In genomic region chr15:101074067-101074466, GRCm38 (mm10) we compare ENCODE assay signal across 26 mouse cellular contexts. TPM values are rescaled to one million over a fixed set of nuclear protein-coding genes. Genes with fewer than 3 reads are reported as not detected.
DNase-seq lines count a peak whose midpoint lies in the region; ATAC-seq and TF ChIP-seq lines count a peak whose summit lies in the region.
"Had no signal": no experiment of that assay in that cellular context is flagged by ENCODE, and none has a peak within 500 bp of the region (broad histone marks: within the 10 kb centered on the region; RNA-seq: fewer than 3 reads in every experiment).

No protein-coding gene starts in this region.

- H3K4me1 ChIP-seq in lung, embryonic 16.5 days (replicated peaks; ENCODE audit: control insufficient read depth, insufficient read depth, low read length), result peaks cover 71% of the 10 kb centered on the region
- peaks cover 32% of the 10 kb centered on the region for H3K4me1 ChIP-seq in lung, postnatal 0 days (ENCODE audit: insufficient read depth, low read depth, low read length)

- DNase-seq in adrenal gland, postnatal 36 days, result peak; percentile 40 to 52
- DNase-seq in adrenal gland, adult 18-20 months (ENCODE audit: low spot score in 2 of 2), result no peak
- peak; percentile 37 for DNase-seq in kidney, adult 11 months
- no peak for DNase-seq in kidney, postnatal 4 days
- no peak for DNase-seq in lung, postnatal 0 days (ENCODE audit: low spot score)
- DNase-seq in gastrocnemius, adult 8-10 months (ENCODE audit: low spot score in 2 of 2), result no peak
- DNase-seq: cerebellum, adult 18-20 months; cerebellum, postnatal 25 days; gastrocnemius, postnatal 10 days; heart, adult 11 months; heart, postnatal 36 days; liver; lung, postnatal 14 days; thymus, postnatal 4 days had no signal

- ATAC-seq in lung, embryonic 16.5 days (ENCODE audit: low read depth), result no peak
- no peak for ATAC-seq in lung, postnatal 0 days
- ATAC-seq: inflammation-experienced regulatory T-cells, adult 6 months; midbrain, embryonic 13.5 days had no signal

- H3K27ac ChIP-seq in lung, embryonic 16.5 days (ENCODE audit: low read length), result no peak overlapping the region
- H3K27ac ChIP-seq in lung, postnatal 0 days (ENCODE audit: low read length), result no peak overlapping the region
- H3K27ac ChIP-seq: forebrain, embryonic 12.5 days; midbrain, embryonic 13.5 days; neural tube, embryonic 12.5 days had no signal

- 78% methylated on average over 5 of the region's 5 CpGs for WGBS in lung, embryonic 16.5 days
- 79% methylated on average over 5 of the region's 5 CpGs for WGBS in lung, postnatal 0 days

- no peaks in the 10 kb centered on the region for H3K9me3 ChIP-seq in lung, embryonic 16.5 days (ENCODE audit: control insufficient read depth, low read length)
- no peaks in the 10 kb centered on the region for H3K9me3 ChIP-seq in lung, postnatal 0 days (ENCODE audit: low read length)
- H3K9me3 ChIP-seq: forebrain, embryonic 12.5 days; midbrain, embryonic 13.5 days; neural tube, embryonic 12.5 days had no signal

- no peak overlapping the region for H3K4me3 ChIP-seq in lung, embryonic 16.5 days (ENCODE audit: low read length)
- H3K4me3 ChIP-seq in lung, postnatal 0 days (ENCODE audit: low read depth, low read length), result no peak overlapping the region
- H3K4me3 ChIP-seq: forebrain, embryonic 12.5 days; midbrain, embryonic 13.5 days; neural tube, embryonic 12.5 days had no signal

- no peak for TF ChIP-seq EP300 in lung, postnatal 0 days (IDR thresholded peaks at IDR 0.05)

- TF ChIP-seq CTCF in lung, postnatal 0 days (IDR thresholded peaks at IDR 0.05), result no peak

- H3K27me3 ChIP-seq in lung, embryonic 16.5 days (ENCODE audit: control insufficient read depth, insufficient read depth, low read depth, low read length), result peaks cover 7% of the 10 kb centered on the region; the same call in 1 of the 2 replicates
- no peaks in the 10 kb centered on the region for H3K27me3 ChIP-seq in lung, postnatal 0 days (replicated peaks; ENCODE audit: insufficient read depth, low read length)
- H3K27me3 ChIP-seq: neural tube, embryonic 12.5 days had no signal

- H3K4me2 ChIP-seq in lung, embryonic 16.5 days (ENCODE audit: low read depth, low read length), result no peak overlapping the region
- no peak overlapping the region for H3K4me2 ChIP-seq in lung, postnatal 0 days (replicated peaks; ENCODE audit: low read depth, low read length)
- H3K4me2 ChIP-seq: forebrain, embryonic 12.5 days; midbrain, embryonic 13.5 days; neural tube, embryonic 12.5 days had no signal

- H3K36me3 ChIP-seq in lung, embryonic 16.5 days (ENCODE audit: control insufficient read depth, insufficient read depth, low read length), result no peaks in the 10 kb centered on the region
- H3K36me3 ChIP-seq in lung, postnatal 0 days (ENCODE audit: insufficient read depth, low read length), result no peaks in the 10 kb centered on the region
- H3K36me3 ChIP-seq: forebrain, embryonic 12.5 days; midbrain, embryonic 13.5 days; neural tube, embryonic 12.5 days had no signal

- H3K9ac ChIP-seq in lung, embryonic 16.5 days (ENCODE audit: low read length), result peak overlapping the region; percentile 39
- no peak overlapping the region for H3K9ac ChIP-seq in lung, postnatal 0 days (replicated peaks; ENCODE audit: low read depth)
- H3K9ac ChIP-seq: forebrain, embryonic 12.5 days; midbrain, embryonic 13.5 days; neural tube, embryonic 12.5 days had no signal

RNA-seq across cellular contexts. Expression of gene Fignl2, which starts 4.3 kb away (rescaled TPM):
- total RNA-seq in adrenal gland, postnatal 36 days (2021), result 1 to 10 TPM; 9.4 to 9.9 TPM
- total RNA-seq in adrenal gland, adult 18-20 months (2021), result 1 to 10 TPM; 4.7 to 7.1 TPM
- polyA plus RNA-seq in lung, embryonic 16.5 days (2015; fragmentation: Nextera tagmentation; extraction: Ambion mirVana), result 0.20 TPM in 2 replicates
- 0.48 and 0.60 TPM in 2 replicates for polyA plus RNA-seq in lung, postnatal 0 days (2015; fragmentation: Nextera tagmentation; extraction: Ambion mirVana)
- under 1 TPM; 0.31 to 0.73 (median 0.59) TPM for total RNA-seq in gastrocnemius, adult 8-10 months (2022)
- polyA plus RNA-seq: inflammation-experienced regulatory T-cells, adult 6 months had no signal

RNA-seq across cellular contexts. Expression of gene Gm47841, which starts 26.9 kb away (rescaled TPM):
- total RNA-seq in adrenal gland, postnatal 36 days (2021), result under 1 TPM in 1 of 2 experiments, not detected in 1; 0.26 TPM
- total RNA-seq in adrenal gland, adult 18-20 months (2021), result not detected
- not detected in 2 replicates for polyA plus RNA-seq in lung, embryonic 16.5 days (2015; fragmentation: Nextera tagmentation; extraction: Ambion mirVana)
- polyA plus RNA-seq in lung, postnatal 0 days (2015; fragmentation: Nextera tagmentation; extraction: Ambion mirVana), result not detected in 2 replicates
- total RNA-seq in gastrocnemius, adult 8-10 months (2022), result not detected
- total RNA-seq: gastrocnemius, postnatal 10 days; heart, postnatal 36 days; layer of hippocampus, postnatal 25 days; left cerebral cortex, postnatal 14 days; megakaryocyte, adult 5-6 weeks had no signal
- polyA plus RNA-seq: forebrain, embryonic 12.5 days; frontal cortex, adult 2 months; heart, embryonic 14.5 days; inflammation-experienced regulatory T-cells, adult 6 months; liver, embryonic 16.5 days; midbrain, embryonic 13.5 days; neural tube, embryonic 12.5 days; small intestine, adult 2 months had no signal

RNA-seq across cellular contexts. Expression of gene Ankrd33, which starts 41.5 kb away (rescaled TPM):
- under 1 TPM; 0.56 to 0.99 TPM for total RNA-seq in adrenal gland, postnatal 36 days (2021)
- under 1 TPM; 0.42 to 0.70 TPM for total RNA-seq in adrenal gland, adult 18-20 months (2021)
- not detected in 2 replicates for polyA plus RNA-seq in lung, embryonic 16.5 days (2015; fragmentation: Nextera tagmentation; extraction: Ambion mirVana)
- polyA plus RNA-seq in lung, postnatal 0 days (2015; fragmentation: Nextera tagmentation; extraction: Ambion mirVana), result 0.13 TPM in 1 of 2 replicates, not detected in the other
- not detected for total RNA-seq in gastrocnemius, adult 8-10 months (2022)
- total RNA-seq: gastrocnemius, postnatal 10 days; heart, postnatal 36 days; layer of hippocampus, postnatal 25 days; megakaryocyte, adult 5-6 weeks had no signal
- polyA plus RNA-seq: forebrain, embryonic 12.5 days; frontal cortex, adult 2 months; heart, embryonic 14.5 days; inflammation-experienced regulatory T-cells, adult 6 months; liver, embryonic 16.5 days; midbrain, embryonic 13.5 days; neural tube, embryonic 12.5 days; small intestine, adult 2 months had no signal

RNA-seq across cellular contexts. Expression of gene Acvrl1, which starts 54.3 kb away (rescaled TPM):
- 10 to 100 TPM; 13.4 to 17.5 TPM for total RNA-seq in adrenal gland, postnatal 36 days (2021)
- 10 to 100 TPM; 19.1 to 26.1 TPM for total RNA-seq in adrenal gland, adult 18-20 months (2021)
- 91.3 and 93.3 TPM in 2 replicates for polyA plus RNA-seq in lung, embryonic 16.5 days (2015; fragmentation: Nextera tagmentation; extraction: Ambion mirVana)
- polyA plus RNA-seq in lung, postnatal 0 days (2015; fragmentation: Nextera tagmentation; extraction: Ambion mirVana), result 159 and 168 TPM in 2 replicates
- total RNA-seq in gastrocnemius, adult 8-10 months (2022), result 1 to 10 TPM; 6.6 to 9.5 (median 7.6) TPM

Comparison
In these comparisons a context has a peak if more than half of its experiments do, and no peak if none do; other contexts are left out.
1. DNase-seq: peak in adrenal gland, postnatal 36 days (2 of 2) and kidney, adult 11 months (single experiment); none in adrenal gland, adult 18-20 months (0 of 2), kidney, postnatal 4 days (0 of 2), lung, postnatal 0 days (single experiment) and gastrocnemius, adult 8-10 months (0 of 2).